Mouse (Mus musculus) left cerebral cortex, postnatal 10 days (tissue): Measurements from ENCODE around the gene Kbtbd3. TPM values are rescaled to one million over a fixed set of nuclear protein-coding genes. Genes with fewer than 3 reads are reported as not detected.

ENCODE experiments used
- DNase-seq, 2 experiments: peaks; one replicate each; pipeline ENCODE4 v3.0.0; 2021 to 2022; ENCODE audit warnings: low spot score in 2 of 2, mixed read lengths in 1 of 2; ENCODE audit errors: extremely low spot score in 1 of 2
- intact Hi-C: fragments of 180-260 bp; cut with DNase I; formaldehyde crosslinking; loops from one replicate; pipeline ENCODE4 v1.15.1; 2025
- total RNA-seq, 2 experiments: library from RNA; stranded (reverse); gene quantifications; 2 replicates each; pipeline ENCODE4 v1.2.3; 2021

Kbtbd3 gene
- 1 to 10 TPM; 8.2 to 9.2 TPM for total RNA-seq

DNA sequence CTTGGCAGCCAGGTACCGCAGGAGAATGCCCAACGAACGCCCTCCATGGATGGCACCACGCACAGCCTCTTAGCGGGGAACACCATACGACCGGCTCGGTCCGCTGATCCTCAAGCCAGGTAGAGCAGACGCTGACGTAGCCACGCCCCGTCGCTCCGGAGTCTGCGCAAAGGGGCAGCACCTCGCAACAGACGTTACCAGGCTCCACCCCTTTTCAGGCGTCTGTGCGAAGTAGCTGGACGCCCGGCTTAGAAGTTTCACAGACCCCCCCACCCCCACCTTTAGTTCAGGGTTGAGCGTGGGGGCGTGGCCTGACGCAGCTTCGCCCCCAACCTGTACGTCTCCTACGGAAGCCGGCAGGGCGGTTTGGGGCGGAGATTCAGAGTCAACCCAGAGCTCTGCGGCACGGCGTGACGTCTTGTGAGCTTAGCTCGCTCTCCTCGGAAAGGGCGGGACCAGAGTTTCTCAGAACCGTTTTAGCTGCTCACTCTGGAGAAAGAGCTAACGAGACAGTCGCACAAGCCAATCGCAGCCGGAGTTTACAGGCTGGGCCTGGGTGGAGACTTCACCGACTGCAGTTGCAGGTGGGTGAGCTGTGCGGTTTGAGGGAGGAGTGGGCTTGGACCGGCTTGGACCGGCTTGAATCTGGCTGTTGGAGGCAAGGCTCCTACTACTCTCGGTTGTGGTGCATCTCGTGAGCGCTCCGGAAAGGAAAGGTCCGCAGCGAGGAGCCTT, at the start of gene Kbtbd3, which contains the start of gene Aasdhppt:
Gene Kbtbd3 (plus strand): TSS at position 483 of the 735 bp plus-strand sequence.
Gene Aasdhppt (minus strand): TSS at position 121 of the 735 bp plus-strand sequence.
- intact Hi-C loops: loop anchor here (5.0 kb wide), 2 partner anchors 68 to 777 kb away; partner anchors contain the start of genes Gucy1a2 and Msantd4
- peak; percentile 98 to 100 for DNase-seq

DNA sequence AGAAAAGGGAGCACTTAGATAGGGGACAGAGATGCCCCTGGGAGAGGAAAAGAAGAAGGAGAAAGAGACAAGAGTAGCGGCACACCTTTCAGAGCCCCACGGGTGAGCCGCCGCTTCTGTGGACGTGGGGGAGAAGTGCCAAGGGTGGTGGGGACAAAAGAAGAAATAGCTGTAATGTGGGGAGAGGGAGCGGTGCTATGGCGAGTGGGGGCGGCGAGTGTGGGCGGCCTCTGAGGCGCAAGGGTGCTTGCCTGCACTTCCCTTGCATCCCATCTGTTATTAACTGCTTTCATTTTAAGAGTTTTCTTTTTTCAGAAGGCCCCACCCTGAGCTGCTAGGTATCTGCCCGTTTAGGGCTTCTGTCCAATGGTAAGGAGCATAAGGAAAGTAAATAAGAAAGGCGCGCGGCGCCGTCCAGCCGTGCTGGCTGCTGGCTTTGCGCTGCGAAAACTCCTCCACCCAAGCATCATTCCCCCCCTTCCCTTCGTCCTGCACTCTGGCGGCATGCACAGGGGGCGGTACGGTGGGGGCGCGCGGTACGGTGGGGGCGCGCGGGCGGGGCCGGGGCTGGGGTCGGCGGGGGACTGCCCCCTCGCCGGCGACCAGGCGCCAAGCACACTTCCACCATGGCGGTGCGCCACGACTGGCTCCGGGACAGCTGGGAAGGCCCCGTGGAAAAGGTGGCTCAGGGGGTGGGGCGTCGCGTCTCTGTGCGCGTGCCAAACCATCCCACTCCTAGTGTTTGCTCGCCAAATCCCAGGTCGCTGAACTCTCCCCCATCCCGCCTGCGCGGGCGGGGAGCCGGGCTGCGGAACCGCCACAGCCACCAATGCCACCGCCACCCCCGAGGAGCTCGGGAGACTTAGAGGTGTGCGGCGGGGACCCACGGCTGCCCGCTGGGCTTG, 49.5 kb upstream of the Kbtbd3 start:
- intact Hi-C loops: loop anchor here (5.0 kb wide), 1 partner anchor 38 kb away; no protein-coding TSS in a partner anchor
- DNase-seq: peak in 1 of 2 experiments; percentile 96

DNA sequence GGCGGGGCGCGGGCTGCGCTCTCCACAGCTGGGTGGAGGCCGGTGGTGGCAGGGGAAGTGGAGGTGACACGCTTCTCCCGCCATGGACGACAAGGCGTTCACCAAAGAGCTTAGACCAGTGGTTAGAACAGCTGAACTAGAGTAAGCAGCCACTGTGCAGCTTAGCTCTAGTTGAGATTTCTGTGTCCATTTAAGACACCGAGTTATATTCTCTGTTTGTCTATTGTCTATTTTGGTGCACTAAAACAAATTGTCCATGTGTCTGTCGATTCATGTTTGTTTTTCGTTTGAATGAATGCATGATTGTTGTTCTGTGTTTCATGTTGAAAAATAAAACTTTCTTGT, 48.9 kb upstream of the Kbtbd3 start:
- no peak for DNase-seq
- intact Hi-C loops: no loop called here

DNA sequence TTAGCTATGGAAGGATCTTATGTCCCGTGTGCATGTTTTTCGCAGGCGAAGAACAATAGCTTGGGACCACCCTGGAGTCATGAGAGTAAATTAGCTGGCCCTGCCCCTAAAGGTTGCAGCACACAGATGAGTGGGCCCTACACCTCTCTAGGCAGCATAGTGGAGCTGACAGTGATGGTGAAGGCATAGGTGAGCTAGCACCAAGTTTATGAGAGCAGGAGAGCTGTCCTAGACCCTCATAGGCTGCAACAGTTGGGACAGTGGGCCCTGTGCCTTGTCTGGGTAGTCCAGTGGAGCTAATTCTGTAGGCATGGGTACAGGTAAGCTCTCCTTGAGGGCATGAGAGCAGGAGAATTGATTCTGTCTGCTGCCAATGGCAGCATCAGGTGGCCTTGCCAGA, 42.8 kb upstream of the Kbtbd3 start:
- DNase-seq: no peak
- intact Hi-C loops: no loop called here

DNA sequence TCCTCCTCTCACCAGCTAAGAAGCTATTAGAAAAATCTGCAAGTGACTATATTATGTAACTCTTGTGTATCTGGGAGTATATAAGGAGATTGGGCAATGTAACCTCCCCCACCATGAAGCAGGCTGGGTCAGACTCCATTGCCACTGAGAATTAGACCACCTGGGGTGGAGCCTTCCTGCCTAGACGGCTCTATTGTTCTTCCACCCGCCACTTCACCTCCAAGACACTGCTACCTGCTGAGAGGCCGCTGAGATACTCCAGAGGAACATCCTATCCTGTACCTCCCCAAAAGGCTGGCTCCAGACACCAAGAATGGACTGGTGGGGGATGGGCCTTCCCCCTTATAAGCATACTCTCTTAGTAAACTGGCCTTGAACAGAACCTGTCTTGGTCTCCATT, 25.8 kb upstream of the Kbtbd3 start:
- peak in 1 of 2 experiments; percentile 43 for DNase-seq
- intact Hi-C loops: no loop called here

DNA sequence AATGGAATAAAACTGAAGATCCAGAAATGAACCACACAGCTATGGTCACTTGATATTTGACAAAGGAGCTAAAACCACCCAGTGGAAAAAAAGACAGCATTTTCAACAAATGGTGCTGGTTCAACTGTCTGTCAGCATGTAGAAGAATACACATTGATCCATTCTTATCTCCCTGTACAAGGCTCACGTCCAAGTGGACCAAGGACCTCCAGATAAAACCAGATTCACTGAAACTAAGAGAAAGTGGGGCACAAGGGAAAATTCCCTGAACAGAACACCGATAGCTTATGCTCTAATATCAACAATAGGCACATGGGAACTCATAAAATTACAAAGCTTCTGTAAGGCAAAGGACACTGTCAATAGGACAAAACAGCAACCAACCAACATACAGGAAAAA, 9.2 kb upstream of the Kbtbd3 start:
- intact Hi-C loops: no loop called here
- DNase-seq: no peak

DNA sequence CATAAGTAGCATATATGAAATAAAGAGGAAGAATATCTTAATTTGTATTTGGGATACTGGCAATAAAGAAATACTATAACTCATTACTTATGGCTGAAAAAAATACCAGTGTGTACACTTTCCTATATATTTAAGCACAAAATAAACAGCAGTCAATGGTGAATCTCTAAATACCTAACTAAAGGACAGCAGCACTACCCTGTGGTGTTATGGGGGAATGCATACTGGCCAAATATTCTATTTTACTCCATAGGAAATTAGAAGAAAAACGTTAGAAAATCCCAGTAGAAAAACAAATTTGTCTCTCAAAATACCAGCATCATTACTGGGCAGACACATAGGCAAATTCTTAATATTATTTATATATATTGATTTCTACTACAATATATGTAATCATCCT, 4.8 kb upstream of the Kbtbd3 start:
- DNase-seq: no peak
- intact Hi-C loops: loop anchor here (5.0 kb wide), 1 partner anchor 773 kb away; the partner anchor contains the start of gene Gucy1a2

DNA sequence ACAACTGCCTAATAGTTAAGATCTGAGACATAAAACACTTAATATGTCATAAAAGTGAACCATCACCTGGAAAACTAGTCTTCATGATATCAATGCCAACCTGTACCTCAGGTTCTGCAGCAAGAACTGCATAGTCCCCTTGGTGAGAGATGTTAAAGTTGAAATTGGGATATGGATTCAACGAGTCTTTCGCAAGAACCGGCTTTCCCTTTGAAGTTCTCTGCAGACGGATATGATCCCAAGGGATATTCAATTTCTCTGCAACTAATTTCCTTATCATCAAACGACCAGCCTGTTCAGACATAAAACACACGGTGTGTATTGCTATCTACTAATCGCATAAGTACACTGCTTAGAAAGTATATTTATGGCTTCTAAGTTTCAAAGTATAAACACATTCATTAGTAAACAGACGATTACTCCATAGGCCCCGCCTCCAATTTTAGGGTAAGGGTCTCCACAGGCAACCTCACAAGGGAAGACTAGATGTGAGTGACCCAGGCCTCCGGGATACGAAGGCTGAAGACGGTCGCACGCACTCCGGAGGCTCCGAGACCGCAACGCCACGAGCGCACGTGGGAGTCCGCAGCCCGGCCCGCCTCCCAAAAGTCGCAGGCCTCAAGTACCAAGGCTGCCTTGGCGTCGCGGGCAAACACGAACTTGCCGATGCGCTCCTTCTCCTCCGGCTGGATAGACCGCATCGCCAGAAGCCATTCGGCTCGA, 844 bp upstream of the Kbtbd3 start:
- DNase-seq: no peak
- intact Hi-C loops: loop anchor here (5.0 kb wide), 1 partner anchor 776 kb away; the partner anchor contains the start of gene Gucy1a2

DNA sequence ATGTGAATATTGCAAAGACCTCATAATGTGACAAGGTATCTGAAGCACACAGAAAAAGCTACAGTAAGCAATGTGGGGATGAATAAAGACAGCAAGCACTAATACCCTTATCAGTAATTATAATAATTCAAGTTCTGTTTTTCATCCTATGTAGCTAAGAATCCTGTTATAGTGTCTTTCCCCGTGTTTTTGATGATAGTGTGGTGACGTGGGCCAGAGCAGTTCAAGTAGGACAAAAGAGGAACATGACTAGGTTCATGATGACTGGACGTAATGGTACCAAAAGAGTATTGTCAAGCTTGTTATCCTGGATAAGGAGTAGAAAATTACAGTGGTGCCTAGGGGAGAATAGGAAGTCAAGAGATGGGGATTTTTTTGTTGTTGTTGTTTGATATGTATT, 1.1 kb downstream of the Kbtbd3 start:
- intact Hi-C loops: loop anchor here (5.0 kb wide), 1 partner anchor 67 kb away; the partner anchor contains the start of gene Msantd4
- no peak for DNase-seq

DNA sequence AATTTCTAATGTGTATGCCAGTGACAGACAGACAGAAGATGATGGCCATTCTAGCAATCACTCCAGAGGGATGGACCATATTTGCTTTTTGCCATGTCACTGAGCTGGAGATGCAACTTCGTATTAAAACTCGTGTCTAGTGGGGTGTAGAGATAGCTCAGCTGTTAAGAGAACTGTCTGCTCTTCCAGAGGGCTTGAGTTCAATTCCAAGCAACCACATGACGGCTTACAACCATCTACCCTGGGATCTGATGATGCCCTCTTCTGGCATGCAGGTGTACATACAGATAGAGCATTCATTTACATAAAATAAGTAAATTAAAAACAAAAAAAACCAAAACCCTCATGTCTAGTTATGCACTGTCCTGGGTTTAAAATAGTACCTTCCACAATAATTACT, 1.5 kb downstream of the Kbtbd3 start:
- intact Hi-C loops: loop anchor here (5.0 kb wide), 1 partner anchor 66 kb away; the partner anchor contains the start of gene Msantd4
- DNase-seq: no peak

DNA sequence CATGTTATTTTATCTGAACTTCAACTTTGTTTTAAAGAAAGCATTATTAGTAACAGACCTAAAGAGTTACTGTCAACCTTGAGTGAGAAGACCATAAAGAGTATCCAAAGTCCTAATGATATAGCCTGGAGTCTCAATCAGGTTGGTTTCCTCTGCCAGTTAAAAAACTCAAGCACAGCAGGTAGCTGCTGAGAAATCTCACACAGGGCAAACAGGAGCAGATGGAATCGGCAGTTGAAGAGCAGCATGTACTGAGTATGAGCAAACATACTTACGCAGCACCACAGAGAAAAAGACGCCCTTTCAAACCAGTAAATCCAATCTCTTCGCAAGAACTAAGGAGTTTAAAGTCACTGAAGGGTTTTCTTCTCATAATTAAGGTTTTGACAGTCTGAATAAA, 4.3 kb downstream of the Kbtbd3 start:
- intact Hi-C loops: loop anchor here (5.0 kb wide), 1 partner anchor 63 kb away; the partner anchor contains the start of gene Msantd4
- no peak for DNase-seq

DNA sequence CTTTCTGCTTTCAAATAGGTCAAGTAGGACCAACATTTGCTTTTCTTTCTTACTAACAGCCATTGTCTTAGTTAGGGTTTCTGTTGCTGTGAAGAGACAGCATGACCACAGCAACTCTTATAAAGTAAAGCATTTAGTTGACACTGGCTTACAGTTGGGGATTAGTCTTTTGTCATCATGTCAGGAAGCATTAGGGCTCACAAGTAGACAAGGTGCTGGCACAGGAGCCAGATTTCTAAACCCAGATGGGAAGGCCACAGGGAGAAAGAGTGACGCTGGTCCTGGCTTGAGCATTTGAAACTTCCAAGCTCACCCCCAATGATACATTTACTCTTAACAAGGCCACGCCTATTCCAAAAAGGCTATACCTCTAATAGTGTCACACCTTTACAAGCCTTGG, 6.1 kb downstream of the Kbtbd3 start:
- intact Hi-C loops: no loop called here
- no peak for DNase-seq

DNA sequence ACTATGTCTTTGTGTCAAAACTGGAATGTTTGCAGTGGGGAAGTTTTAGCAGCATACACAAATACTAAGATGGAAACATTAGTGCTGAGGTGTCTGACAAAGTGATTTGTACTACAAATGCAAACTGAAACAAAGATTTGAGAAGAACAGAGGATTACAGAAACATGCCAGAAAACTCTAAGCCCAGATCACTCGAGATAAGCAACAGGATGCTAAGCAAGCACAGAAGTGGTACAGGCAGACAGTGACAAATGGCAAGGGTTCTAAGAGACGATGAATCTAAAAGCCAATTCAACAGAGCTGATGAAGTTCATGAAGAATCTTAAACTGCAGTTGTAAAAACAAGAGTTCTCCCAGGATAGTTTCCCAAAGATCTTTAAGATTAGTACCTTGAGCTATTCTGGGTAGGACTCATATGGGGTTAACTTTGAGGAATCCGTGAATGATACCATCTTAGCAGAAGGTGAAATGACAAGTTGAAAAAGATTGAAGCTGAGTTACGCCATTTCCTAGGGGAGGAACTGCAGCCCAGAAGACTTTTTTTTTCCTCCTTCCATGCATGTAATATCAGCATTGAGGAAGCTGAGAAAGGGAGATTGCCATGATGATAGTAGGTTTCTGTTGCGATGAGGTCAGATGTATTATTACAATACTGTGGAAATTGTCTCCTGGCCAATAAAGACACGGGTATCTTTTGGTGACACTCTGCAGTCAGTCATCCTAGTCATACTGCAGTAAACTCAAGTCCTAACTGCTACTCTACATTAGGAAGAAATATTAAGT, 9.5 kb downstream of the Kbtbd3 start:
- intact Hi-C loops: no loop called here

DNA sequence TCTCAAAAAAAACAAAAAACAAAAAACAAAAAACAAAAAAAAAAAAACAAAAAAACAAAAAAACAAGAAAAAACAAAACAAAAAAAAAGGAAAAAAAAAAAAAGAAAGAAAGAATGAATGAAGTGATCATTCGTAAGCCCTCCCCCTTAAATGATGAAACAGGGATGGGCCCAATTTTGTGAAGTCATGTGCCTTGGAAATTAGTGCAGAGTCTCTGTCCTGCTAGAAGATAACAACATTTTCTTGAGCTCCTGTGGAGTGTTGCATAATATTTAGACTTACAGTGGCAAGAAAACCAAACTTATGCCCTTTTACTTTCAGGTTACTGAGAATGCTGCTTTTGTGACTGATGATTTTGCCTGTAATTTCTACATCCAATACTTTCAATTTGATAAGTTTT, 43.5 kb downstream of the Kbtbd3 start:
- no peak for DNase-seq
- intact Hi-C loops: no loop called here

More for the DNA sequence above, 9.5 kb downstream of the Kbtbd3 start:
- DNase-seq: no peak

DNA sequence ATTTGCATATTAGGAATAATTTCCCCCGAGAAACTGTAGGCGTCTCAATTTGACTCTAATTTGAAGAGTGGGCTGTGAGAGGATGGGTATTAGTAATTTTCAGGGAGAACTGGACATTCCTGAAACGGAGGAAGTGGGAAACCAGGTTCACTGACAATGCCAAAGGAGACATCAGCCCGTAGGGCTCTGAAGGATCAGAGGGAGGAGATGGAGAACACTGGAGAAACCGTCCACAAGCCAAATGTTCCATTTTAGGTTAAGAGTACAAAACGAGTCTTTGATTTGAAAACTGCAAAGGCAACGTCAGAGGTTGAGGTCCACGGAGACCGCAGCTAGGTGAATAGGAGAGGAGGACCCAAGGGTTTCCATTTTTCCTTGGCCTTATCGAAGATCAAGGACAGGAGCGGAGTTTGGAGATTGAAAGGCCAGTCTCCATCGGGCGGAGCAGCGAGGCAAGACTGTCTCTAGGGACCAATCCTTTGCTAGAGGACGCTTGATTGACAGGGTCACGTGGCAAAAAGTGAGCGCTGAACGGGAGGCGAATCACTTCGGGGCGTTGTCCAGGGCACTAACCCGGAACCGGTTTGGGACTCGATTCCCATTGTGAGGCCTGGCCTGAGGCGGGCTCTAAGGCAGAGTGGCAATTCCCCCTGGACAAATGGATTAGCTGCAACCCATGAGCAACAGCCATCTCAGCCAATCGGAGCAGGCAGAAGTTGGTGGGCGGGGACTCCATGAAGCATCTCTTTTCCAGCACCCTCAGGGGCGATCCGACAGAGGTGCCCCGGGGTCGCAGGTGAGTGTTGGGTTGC, 66.4 kb downstream of the Kbtbd3 start, which contains the start of gene Msantd4:
Gene Msantd4 (plus strand): TSS at position 735 of the 812 bp plus-strand sequence.
- peak; percentile 98 to 99 for DNase-seq
- intact Hi-C loops: loop anchor here (5.0 kb wide), 1 partner anchor 64 kb away; no protein-coding TSS in a partner anchor

DNA sequence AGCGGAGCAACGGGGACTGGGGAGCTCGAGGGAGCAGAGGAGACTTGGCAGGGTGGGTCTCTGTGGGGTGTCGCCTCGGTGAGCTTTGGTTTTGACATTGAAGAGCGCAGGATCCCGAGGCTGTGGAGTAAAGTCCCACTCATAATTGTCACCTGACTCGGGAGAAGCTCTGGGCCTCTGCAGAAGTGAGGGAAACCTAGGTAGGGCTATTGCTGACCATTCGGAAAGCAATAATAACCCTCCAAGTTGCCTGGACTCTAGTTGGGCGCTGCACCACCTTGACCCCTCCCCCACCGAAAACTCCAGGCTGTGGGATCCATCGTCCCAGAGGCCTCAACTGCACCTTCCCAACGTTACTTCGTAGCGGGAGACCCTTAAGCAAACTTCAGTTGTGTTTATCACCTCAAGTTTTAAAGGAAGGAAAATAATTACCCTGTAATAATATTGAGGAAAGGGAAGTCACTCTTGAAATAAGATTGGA, 67.0 kb downstream of the Kbtbd3 start:
- intact Hi-C loops: loop anchor here (5.0 kb wide), 1 partner anchor 64 kb away; no protein-coding TSS in a partner anchor
- peak in 1 of 2 experiments; percentile 47 for DNase-seq
